Mouse (Mus musculus) E14TG2a.4 (cell line): Measurements from ENCODE around the gene Arhgef16.

Source experiments
- CTCF ChIP-seq: conservative IDR thresholded peaks from 2 replicates; pipeline ENCODE4 v1.5.1; 2014; ENCODE audit warnings: low read length
- NANOG ChIP-seq: IDR thresholded peaks from 2 replicates; pipeline ENCODE4 v1.6.1; 2014; ENCODE audit warnings: borderline replicate concordance, low read length, mixed read lengths
- POU5F1 ChIP-seq: IDR thresholded peaks from 2 replicates; pipeline ENCODE4 v1.6.1; 2014; ENCODE audit warnings: low read length, borderline replicate concordance

DNA sequence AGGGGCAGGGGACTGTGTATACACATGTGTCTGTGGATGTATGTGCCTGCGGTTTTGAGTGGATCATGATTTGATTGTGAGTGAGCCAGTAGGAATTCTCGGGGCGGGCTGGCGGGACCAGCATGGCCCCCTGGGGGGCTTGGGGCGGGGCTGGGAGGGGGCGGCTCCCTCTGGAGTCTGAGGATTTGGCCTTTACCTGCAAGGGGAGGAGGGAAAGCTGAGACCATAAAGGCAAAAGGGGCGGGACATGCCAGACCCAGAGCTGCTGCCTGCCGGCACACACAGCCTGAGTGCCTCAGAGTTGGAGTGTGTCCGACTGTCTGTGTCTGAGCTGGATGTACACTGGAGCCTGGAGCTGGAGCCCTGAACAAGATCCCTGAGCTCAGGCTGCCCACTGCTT is 64.2 kb downstream of the Arhgef16 start:
- no peak for TF ChIP-seq CTCF
- no peak for TF ChIP-seq NANOG
- TF ChIP-seq POU5F1, result no peak
